Mouse (Mus musculus): ENCODE data around the gene Lrmp.
A peak's percentile ranks its signal among the peaks of the same experiment; 100 is the strongest.
"Not testable (repeated sequence)": the region's sequence is repeated elsewhere in the genome, so short reads cannot be mapped to it uniquely, and the experiment has no call there.

Lrmp gene

DNA sequence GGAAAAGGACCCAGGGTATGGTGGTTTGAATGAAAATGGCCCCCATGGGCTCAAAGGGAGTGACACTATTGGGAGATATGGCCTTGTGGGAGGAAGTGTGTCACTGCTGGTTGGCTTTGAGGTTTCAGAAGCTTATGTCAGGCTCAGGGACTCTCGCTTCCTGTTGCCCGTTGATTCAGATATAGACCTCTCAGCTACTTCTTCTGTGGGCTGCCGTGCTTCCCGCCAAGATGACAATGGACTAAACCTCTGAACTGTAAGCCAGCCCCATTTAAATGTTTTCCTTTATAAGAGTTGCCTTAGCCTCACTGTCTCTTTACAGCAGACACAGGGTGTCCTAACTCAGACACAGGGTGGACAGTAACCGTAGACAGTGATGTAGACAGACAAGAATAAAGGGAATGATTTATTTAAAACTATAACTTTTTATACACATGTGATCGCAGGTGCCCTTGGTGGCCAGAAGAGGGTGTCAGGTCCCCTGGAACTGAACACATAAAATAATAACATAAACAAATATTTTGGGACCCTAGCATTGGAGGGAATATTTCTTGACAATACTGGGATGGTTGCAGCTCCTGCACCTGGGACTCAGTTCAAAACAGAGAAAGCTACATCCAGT lies at the start of gene Lrmp:
Gene Lrmp, plus strand, starts transcription at position 178 of the 622 bp plus-strand sequence.
- peak; percentile 26 for DNase-seq

DNA sequence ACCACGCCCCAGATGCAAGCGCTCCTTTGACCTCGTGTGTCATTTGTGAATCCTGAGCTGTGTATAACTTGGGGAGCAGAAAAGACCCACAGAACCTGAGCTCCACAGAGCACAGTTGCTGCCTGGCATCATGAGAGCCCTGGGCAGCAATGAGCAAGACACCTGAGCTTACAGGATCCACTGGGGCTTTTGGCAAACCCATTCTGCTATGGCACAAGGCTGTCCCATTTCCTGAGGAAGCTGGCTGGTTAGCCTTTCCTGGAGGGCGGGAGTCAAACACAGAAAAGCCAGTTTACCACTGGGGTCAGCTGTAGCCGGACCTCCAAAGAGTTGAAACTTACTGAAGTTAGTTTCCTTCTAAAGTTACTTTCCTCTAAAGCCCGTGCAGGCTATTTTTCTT lies 49.0 kb upstream of the Lrmp start:
- DNase-seq = no peak

DNA sequence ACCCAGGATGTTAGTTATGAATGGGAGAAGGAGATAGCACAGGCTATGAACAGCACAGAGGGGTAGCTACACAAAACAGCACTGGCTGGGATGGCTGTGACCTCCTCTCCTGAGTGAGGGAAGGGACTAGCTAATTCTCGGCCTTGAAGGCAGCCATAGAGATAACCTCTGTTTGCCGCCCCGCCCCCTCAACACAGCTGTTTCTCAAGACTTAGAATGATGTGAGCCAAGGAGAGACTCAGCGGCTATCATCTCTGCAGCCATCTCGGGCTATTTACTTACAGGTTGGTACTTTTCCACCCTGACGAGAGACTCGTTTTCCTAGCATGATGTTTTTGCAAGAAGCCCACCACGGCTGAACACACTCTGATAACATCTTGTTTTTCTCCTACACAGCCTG lies 47.8 kb upstream of the Lrmp start:
- DNase-seq = no peak

DNA sequence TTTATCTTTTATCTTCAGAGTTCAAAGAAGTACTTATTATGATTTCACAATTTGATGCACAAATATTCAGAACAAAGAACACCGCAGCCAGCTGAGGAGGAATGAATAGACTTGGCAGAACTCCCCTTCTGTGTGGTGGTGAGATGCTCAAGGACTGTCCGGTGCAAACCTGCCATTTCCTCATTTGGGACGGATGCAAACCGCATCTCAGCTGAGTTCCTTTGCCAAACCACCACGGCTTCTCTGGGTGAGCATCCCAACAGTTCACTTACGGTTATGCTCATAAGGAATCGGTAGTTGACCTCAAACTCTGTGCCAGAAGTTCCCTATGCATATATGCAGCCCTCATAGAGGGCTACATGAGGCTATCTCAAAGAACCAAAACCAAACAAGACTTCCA lies 46.1 kb upstream of the Lrmp start:
- no peak for DNase-seq

DNA sequence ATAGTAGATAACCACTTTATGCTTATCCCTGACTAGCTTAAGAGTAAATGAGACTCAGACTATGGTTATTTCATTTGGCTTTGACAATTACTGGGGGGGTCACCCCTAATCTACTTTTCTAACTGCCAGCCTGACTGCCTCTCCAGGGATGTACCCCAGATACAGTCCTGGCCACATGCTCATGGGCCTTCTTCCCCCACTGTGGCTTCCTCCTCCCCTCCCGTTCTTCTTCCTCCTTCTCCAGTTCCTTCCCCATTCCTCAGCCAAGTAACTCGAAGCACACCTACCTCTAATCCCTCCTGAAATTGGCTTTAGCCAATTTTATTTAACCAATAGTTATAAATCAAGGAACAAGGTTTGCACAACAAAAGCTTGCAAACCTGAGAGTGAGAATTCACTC lies 45.5 kb upstream of the Lrmp start:
- DNase-seq = no peak

DNA sequence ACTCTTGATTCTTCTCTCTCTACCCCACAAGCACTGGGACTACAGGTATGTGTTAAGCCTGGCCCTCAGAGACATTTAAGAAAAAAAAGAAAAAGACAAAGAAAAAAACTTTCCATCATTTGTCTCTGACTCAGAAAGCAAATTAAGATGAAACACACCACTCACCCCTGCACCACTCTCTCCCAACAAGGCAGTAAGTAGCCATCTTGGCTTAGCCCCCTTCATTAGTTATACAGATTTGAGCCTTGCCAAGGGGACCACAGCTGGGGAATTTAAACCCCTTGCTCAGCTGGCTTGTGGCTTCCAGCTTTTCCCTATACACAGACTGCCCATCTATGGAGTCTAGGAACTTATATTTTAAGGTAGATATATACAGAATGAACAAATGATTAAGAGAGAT lies 41.0 kb upstream of the Lrmp start:
- no peak for DNase-seq

DNA sequence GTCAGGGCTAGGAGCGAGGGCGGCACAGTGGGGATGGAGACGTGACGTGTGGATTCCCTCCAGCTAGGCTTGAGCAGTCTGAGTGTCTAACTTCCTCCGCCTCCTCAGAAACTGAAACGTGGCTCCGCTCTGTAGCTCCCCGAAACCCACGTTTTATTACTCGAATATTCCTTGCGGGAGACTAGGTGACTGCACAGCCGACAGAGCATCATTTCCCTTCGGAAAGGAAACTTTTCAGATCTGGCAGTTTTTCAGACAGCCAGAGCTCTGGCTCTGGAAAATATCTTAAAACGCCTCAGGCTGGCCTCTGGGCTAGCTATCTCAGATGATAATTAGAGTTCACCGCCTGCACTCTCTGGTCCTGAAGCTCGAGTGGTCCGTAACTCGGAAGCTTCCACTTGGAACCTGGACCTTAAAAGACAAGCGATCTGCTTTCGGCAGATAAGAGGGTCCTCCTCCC lies 40.3 kb upstream of the Lrmp start:
- no peak for DNase-seq

DNA sequence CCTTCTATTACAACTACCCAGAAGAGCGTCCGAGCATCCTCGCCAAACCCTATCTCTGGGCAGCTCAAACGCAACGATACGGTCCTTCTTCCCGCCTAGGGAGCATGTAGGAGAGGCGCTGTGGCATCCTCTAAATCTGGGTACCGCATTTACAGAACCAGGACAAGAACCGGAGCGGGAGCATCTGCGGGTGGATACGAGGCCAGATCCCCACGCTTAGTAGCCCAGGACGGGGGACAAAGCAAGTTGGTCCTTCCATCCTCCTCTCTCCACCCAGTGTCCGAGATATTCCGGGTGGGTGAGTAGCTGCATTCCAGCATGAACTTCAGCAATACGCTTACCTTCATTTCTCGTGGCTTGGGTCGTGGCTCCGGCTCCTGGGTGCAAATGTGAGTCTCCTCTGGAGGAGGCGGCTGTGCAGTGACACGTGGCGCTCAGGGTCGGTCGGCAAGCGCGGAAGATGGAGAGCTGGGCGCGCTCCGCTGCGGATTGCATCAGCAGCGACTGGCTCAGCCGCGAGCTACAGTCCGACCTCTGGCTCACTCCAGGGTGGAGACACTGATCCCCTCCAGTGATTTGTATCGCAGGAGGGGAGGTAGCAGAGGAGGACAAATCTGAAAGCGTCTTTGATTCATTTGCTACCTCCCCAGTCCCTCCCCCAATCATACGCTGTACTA lies 39.8 kb upstream of the Lrmp start, which contains the start of gene Bcat1:
Gene Bcat1, minus strand, starts transcription at position 637 of the 677 bp plus-strand sequence.
- no peak for DNase-seq

DNA sequence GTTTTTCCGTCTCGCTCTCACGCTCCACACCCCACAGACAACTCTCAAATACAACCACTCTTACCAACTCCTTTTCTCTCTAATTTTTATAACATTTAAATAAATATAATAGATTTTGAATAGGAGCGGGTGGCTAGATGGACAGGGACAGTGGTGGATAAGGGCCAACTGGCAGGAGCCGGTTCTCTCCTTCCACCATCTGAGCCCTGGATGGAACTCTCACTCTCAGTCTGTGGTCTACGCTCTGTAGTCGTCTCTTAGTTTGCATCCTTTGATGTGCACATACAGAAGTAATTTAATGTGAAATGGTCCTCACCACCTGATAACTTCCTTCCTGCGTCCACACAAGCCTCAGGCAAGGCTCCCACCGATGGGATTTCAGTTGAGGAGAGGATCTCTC lies 39.2 kb upstream of the Lrmp start:
- DNase-seq = no peak

DNA sequence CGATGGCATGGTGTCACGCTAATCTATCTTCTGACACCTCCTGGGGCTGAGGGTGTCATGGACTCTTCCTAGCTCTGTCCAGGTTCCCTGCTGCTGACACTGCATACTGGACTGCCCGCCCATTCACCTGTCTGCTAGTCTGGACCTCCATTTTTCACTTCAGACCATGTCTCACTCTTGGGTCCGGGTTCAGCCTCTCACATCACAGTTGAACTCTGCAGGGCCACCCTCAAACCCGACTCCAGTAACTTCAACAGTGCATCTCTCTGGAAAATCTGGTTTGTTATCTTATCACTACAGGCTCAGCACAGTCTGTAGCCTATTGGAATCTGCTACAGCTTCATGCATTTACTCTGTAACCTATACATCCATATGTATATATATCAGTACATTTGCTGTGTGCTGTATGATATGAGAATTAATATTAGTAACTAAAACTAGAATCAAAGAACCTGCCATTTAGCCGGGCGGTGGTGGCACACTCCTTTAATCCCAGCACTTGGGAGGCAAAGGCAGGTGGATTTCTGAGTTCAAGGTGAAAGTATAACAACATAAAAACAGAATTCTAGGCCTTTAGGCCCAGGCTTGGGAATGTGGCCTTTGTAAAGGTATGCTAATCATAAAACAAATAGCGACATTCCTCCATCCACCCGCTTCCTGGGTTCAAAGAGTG lies 36.2 kb upstream of the Lrmp start:
- no peak for DNase-seq

DNA sequence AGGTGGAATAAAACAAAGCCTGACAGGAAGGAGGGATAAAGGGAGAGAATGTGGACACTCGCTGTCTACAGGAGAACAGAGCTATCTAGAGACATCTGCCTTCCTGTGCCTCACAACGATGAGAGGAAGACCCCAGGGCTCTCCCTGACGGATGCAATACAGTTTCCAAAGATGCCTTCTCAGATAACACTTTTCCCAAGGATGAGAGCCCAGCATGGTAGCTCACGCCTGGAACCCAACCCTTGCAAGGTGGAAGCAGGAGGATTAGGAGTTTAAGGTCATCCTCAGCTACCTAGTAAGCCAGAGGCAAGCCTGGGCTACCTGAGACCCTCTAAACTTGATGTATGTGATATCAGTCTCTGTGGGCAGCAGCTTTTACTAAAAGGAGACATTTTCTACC lies 33.7 kb upstream of the Lrmp start:
- no peak for DNase-seq

DNA sequence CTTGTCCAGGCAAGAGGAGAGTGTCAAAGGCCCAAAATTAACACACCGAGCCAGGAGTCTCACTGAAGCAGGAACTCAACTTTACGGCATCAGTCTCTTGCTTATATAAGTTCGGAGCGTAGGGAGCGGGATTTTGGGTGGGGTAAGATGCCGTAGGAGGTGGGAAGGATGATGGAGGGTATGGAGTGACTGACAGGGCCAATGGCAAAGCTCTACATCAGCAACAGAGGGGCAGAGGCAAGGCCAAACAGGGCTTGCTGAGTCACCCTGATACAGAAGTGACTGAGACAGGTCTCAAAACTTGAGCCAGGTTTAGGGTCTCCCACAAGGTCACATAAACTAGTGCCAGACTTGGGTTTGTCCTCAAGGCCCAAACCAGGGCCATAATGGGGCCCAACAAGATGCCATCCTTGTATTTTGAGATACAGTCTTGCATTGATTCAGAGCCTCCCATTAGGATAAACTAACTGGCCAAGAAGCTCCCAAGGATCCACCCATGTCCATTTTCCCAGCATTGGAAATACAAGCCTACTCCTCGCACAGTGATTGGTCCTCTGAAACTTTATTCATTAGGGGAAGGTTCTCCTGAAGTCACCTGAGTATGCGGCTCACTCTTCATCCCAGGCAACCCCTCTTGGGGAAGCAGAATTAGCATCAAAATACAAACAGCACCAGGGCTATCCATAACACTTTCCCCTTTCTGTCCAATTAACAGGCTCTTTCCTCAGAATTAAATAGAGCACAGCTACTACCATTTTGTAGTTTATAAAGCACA lies 30.9 kb upstream of the Lrmp start:
- no peak for DNase-seq

DNA sequence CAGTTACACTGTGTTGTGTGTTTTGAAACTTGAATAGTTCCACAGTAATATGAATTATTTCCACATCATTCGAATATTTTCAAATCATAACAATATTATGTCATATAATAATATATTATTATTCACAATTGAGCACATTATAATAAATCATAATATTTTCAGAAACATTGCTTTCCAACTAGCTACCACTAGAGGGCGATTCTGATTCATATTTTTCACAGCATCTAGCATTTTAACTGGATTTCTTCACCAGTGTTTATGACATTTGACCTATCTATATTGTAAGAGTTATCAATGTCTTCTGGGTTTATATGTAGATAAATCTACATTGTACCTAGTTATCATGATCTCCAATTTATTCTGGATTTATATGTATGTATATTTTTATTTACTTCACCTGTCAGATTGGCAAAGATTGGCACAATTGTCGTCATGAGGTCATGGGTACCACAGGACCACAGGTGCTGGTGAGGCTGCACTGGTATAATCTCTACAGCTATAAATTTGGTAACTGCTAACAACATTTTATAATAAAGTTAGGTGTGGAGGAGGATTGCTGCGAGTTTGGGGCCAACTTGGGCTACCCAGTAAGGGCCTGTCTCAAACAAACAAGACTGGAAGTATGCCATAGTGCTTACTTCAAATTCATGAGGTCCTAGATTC lies 26.9 kb upstream of the Lrmp start:
- DNase-seq = peak; percentile 42

DNA sequence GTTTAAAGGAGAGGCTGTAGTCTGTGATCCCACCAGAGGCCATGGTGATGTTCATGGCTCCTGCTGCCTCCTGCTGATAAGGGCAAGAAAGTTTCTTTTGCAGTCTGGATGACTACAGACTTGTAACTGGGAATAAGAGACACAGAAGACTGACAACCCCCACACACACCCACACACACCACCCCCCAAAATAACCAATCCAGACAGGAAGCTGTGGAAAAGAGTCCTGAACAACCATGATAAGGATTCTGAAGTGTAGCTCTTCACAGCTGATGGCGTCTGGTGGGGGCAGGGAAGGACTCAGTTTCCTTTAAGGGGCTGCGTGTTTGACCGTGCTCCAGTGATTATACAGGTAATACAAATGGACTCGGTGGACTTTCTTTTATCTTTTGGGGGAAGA lies 26.1 kb upstream of the Lrmp start:
- DNase-seq = no peak

DNA sequence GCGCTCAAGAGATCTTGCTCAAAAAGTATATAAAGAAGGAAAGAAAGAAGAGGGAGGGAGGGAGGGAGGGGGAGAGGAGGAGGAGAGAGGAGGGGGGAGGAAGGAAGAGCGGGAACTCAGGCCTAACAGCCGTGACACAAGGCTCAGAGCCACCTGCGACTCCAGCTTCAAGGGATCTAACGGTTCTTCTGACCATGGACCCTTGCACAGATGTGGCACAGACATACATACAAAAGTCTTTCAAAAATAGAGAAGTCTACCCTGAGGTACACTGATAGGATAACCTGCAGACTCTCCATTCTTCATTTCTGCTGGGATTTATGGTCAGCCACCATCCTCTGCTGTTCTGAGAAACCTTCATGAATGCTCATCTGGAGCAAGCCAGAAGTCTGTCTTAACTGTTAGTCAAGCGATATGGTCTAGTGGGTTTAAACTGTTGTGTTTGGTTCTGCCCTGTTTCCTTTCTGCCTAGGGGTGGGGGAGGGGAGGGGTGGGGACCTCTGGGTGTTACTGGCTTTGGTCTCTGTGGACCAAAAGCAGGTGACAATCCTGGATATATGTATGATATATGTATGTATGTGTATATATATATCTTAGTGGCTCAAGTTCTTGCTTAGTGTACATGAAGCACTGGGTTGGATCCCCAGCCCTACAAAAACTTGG lies 25.1 kb upstream of the Lrmp start:
- no peak for DNase-seq

DNA sequence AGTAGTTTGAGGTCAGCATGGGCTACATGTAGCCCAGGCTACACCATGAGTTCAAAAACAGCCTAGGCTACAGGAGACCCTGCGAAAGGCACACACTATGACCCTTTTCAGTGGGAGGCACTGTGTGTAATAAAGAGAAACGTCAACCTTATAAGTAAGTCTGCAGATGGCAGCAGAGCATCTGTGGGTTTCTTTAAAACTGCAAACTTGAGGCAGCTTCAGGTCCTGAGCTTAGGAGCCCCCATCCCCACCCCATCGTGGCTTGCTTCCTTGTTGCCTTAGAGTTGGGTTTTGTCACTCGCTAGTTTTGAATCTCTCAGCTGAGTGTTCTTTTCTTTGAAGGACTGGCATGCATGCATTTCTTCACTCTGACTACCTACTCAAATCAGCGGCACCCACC lies 24.5 kb upstream of the Lrmp start:
- no peak for DNase-seq

DNA sequence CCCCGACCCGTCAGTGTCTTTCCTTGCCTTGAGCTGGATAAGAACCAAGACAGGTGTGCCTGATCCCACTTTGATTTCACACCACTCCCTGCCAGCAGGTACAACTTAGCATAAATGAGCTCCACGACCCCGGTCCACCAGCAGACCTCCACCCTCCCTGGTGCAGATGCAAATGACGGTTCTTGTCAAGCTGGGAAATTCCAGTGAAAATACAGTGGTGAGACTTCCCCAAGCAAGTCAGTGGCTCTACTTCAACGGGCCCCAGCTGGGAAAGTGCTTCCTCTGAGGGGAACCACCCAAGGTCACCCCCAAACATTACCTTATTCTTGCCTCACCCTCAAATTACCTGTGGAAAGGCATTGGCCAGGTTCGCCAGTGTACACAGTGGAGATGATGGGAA lies 23.5 kb upstream of the Lrmp start:
- no peak for DNase-seq

DNA sequence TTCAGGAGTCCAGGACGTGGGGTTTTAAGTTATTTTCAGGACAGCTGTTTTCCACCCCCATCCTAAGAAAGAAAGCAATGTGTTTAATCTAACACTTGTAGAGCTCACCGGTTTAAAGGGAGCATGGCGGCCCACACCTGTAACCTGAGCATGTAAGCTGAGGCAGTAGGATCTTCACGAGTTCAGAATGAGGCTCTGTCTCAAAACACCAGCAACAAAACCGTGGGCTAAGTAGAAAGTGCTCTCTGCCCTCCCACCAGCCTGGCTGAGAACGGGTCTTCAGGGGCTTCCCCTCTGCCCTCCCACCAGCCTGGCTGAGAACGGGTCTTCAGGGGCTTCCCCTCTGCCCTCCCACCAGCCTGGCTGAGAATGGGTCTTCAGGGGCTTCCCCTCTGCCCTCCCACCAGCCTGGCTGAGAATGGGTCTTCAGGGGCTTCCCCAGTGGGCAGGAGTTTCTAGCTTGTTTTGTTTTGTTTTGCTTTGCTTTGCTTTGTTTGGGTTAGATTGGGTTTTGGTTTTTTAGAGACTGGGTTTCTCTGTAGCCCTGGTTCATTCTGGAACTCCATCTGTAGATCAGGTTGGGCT lies 22.3 kb upstream of the Lrmp start:
- DNase-seq = not testable (repeated sequence)

DNA sequence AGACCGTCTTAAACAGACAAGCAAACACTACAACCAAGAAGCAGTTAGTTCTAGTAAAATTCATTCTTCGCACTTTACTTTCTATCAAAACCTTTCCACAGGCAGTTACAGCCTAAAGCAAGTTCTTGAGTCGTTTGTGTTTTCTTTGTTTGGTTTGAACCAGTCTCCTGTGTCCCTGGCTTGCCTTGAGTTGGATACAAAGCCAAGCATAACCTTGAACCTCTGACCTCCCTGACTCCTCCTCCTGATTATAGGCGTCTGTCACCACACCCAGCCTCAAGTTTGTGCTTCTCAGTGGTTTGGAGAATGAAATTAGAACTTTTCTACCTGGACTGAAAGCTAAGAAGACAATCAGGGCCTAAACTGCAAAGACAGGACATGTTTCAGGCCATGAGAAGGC lies 21.0 kb upstream of the Lrmp start:
- no peak for DNase-seq

DNA sequence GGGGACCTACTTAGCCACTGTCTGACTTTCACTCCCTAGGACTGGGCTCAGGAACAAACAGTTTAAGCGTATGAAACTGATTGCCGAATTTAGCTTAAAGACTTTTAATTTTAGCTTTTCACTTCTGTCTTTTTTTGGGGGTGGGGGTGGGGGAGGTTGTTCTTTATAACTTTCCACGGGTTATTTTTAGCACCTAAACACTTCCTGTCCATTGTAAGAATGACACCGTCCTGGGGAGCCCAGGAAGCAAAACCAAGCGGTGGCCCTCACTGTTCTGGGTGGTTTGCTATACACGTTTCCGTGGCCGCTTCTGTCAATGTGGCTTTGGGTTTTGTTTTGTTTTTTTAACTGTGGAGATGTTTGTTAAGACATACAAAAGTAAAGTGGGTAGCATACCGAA lies 14.5 kb upstream of the Lrmp start:
- peak; percentile 25 for DNase-seq

DNA sequence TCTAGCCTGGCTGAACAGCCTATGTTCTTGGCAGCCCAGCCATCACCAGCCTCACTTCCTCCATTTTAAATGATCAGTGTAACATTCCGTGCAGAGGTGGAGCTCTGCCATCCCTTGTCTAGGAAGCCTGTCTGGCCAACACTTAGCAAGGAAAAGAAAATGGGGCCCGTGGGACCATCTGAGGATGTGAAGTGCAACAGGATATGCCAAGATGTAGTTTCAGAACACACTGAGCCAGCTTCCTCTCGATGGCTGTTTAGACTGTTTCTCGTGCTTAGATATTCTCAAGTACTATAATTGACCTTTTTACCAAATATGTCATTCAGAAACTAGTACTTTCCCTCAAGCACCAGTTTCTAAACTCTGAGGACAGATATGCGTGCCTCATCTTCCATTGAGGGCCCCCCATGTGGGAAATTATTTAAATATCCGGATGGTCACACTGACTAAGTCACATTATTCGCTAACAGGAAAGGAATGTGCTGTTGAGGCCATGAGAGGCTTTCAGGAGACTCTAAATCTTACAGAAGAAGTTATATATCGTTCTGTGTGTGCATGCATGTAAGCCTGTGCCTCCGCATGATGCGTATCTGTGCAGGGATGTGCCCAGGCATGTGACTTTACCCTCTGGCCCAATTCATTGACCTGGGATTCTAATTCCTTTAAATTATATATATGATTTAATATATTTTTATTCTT lies 11.1 kb upstream of the Lrmp start:
- DNase-seq = no peak

Measured in lung, postnatal 36 days (tissue).